Mouse (Mus musculus) spleen, adult 2 months (tissue): ENCODE measurements at regions not wholly inside any gene's neighbourhood (a gene's known extent, or its start where the extent isn't known, plus 50 kb on each side); places are given as distances from the start of the nearest gene placed in this dataset.

Experiments used
- DNase-seq, 2 experiments: peaks; one replicate each; pipeline versions ENCODE4 v3.0.0 to v3.0.0-alpha.2; 2012 to 2021; ENCODE audit warnings: low spot score in 2 of 2, low read depth in 1 of 2
- H3K27ac ChIP-seq: fragments of 200-500 bp; 2 replicates; pipeline ENCODE4 v1.5.1; 2012; ENCODE audit warnings: low read length, inconsistent platforms; ENCODE audit not compliant: insufficient read depth
- H3K27me3 ChIP-seq: fragments of 200-500 bp; 2 replicates; pipeline ENCODE4 v1.6.1; 2012; ENCODE audit warnings: mild to moderate bottlenecking, moderate library complexity, low read length, inconsistent platforms; ENCODE audit not compliant: control insufficient read depth, insufficient read depth
- H3K36me3 ChIP-seq: fragments of 200-500 bp; 2 replicates; pipeline ENCODE4 v1.6.1; 2012; ENCODE audit warnings: mild to moderate bottlenecking, low read length, inconsistent platforms; ENCODE audit not compliant: control insufficient read depth, insufficient read depth
- H3K4me1 ChIP-seq: fragments of 200-500 bp; 2 replicates; pipeline ENCODE4 v1.6.1; 2011; ENCODE audit warnings: inconsistent platforms; ENCODE audit not compliant: control insufficient read depth, insufficient read depth, insufficient read length
- H3K4me3 ChIP-seq: fragments of 200-500 bp; 2 replicates; pipeline ENCODE4 v1.5.1; 2011; ENCODE audit warnings: mild to moderate bottlenecking, inconsistent platforms; ENCODE audit not compliant: insufficient read depth, insufficient read length; ENCODE audit errors: extremely low read depth
- CTCF ChIP-seq: fragments of 200-500 bp; IDR thresholded peaks from 2 replicates; pipeline ENCODE4 v1.5.1; 2011; ENCODE audit warnings: mild to moderate bottlenecking, inconsistent platforms; ENCODE audit not compliant: insufficient read depth, insufficient read length, insufficient replicate concordance; ENCODE audit errors: extremely low read depth
- POLR2A ChIP-seq: fragments of 200-500 bp; IDR thresholded peaks from 2 replicates; pipeline ENCODE4 v1.6.1; 2011; ENCODE audit warnings: low read depth, low read length, inconsistent platforms
- WGBS: fragments of 180-500 bp; shearing (Covaris S2); methylation state at CpG from one replicate; pipeline ENCODE4 v1.1.7; 2018; 5-methylcytosine and 5-hydroxymethylcytosine counted together

DNA sequence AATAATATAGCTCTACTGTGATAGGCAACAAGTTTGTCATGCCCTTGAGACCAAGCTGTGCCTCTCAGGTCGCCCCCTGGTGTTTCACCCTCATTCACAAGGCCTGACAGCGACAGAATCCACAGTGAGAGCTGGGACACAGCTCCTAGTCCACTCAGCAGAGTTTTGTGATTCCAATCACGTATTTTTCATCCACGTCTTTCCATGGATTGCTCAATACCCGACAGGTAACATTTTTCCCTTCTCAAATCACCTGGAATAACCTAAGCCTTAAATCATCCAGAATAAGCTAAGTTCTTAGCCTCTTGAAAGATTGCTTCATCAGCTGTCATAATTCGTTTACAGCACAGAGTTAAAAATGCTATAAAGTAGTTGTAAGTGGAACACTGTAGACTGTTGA is 211.3 kb downstream of the Ccdc91 start:
- Histone ChIP-seq H3K4me1 (no peaks in the 10 kb centered on the region), H3K27ac (no peak overlapping the region), H3K27me3 (no peaks in the 10 kb centered on the region), H3K36me3 (no peaks in the 10 kb centered on the region), H3K4me3 (no peak overlapping the region)
- 70% methylated on average over 6 of the region's 6 CpGs for WGBS
- TF ChIP-seq POLR2A (no peak), CTCF (no peak)
- no peak for DNase-seq

DNA sequence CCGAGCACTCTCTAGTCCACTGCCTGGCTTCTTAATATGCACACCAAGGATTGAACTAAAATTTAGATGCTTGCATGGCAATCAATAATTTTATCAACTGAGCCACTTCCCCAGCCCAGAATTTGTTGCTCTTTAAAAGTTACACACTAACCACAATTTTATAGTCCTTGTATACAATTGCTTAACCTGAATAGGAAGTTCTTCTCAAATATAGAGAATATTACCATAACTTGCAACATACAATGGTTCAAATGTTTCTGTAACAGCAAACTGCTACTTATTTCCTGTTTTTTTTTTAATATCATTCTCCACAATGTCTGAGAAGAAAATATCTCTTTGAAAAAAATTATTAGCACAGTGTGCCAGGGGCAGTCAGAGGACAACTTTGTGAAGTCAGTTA is 222.6 kb downstream of the Ccdc91 start:
- H3K4me3 ChIP-seq = no peak overlapping the region
- no peak overlapping the region for H3K27ac ChIP-seq
- H3K4me1 ChIP-seq = no peaks in the 10 kb centered on the region
- H3K27me3 ChIP-seq = no peaks in the 10 kb centered on the region
- WGBS = 91% methylated on average over 1 of the region's 1 CpGs
- no peak for DNase-seq
- H3K36me3 ChIP-seq = no peaks in the 10 kb centered on the region
- TF ChIP-seq POLR2A (no peak), CTCF (no peak)

DNA sequence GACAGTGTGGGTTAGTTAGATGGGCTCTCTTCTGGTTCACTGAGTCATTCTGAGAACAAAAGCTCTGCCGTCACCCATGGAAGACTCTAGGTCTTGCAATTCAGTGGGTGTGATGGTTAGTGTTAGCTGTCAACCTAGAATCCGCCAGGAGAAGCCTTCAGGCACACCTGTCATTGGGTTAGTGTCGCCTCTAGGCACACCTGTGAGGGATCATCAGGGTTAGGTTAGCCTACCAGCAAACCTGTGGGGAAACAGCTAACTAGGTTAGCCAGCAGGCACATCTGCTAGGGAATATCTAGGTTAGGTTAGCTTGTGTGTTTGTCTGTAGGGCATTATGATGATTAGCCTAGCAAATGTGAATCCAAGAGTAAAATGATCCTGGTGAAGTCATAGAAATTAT is 223.8 kb downstream of the Ccdc91 start:
- Histone ChIP-seq H3K27ac (no peak overlapping the region), H3K4me1 (no peaks in the 10 kb centered on the region), H3K27me3 (no peaks in the 10 kb centered on the region), H3K36me3 (no peaks in the 10 kb centered on the region), H3K4me3 (no peak overlapping the region)
- no peak for DNase-seq
- TF ChIP-seq POLR2A = no peak
- no peak for TF ChIP-seq CTCF
- WGBS = 82% methylated on average over 3 of the region's 3 CpGs

DNA sequence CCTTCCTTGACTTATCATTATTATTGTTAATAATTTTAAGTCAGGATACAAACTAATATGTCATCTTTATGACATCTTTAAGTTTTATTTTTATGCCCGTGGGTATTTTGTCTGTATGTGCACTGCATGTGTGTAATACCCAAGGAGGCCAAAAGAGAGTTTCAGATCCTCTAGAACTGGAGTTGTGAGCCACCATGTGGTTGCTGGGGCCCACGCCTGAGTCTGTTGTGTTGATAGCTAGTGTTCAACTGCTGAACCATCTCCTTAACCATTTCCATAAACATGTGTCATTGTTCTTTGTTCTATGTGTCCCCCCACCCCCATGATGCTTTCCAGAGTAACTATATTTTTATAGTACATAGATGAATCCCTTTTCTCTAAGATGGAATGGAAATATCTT is 225.0 kb downstream of the Ccdc91 start:
- DNase-seq = no peak
- Histone ChIP-seq H3K27ac (no peak overlapping the region), H3K4me3 (no peak overlapping the region), H3K4me1 (no peaks in the 10 kb centered on the region), H3K27me3 (no peaks in the 10 kb centered on the region), H3K36me3 (no peaks in the 10 kb centered on the region)
- WGBS = 62% methylated on average over 2 of the region's 2 CpGs
- TF ChIP-seq CTCF (no peak), POLR2A (no peak)

DNA sequence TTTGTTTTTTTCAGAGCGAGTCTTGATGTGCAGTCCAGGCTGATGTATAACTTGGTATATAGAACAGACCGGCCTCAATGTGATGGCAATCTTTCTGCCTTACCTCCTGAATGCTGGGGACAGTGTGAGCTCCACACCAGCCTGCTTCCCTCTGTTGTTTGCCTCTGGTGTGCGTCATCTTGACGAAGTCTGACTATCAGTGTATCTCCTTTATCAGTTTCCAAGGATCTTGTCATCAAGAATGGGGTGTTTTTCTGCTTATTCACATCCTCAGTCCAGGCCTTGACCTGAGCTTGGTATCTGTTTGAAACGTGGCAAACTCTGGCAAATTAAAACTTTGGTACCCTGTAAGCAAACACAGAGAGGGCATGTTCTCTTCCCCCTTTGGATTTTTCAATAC is 226.3 kb downstream of the Ccdc91 start:
- H3K36me3 ChIP-seq = no peaks in the 10 kb centered on the region
- DNase-seq = no peak
- no peak overlapping the region for H3K27ac ChIP-seq
- TF ChIP-seq CTCF = no peak
- TF ChIP-seq POLR2A = no peak
- no peak overlapping the region for H3K4me3 ChIP-seq
- no peaks in the 10 kb centered on the region for H3K4me1 ChIP-seq
- WGBS = 73% methylated on average over 5 of the region's 5 CpGs
- no peaks in the 10 kb centered on the region for H3K27me3 ChIP-seq

DNA sequence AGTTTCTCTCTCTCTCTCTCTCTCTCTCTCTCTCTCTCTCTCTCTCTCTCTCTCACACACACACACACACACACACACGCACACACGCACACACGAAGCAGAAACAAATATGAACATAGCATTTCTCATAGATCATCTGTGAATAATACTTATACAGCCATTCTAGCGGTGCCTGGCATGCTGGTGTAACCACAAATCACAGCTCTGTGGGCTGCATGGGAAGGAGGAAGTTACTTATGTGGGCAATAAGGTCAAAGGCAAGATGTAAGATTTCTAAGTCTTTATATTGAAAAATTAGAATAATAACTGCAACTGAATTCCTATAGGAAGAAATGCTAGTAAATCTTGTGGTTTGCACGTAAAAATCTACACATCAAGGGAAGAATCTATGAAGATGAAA is 228.7 kb downstream of the Ccdc91 start:
- H3K4me3 ChIP-seq = no peak overlapping the region
- 59% methylated on average over 5 of the region's 5 CpGs for WGBS
- H3K27ac ChIP-seq = no peak overlapping the region
- TF ChIP-seq POLR2A = no peak
- no peak for TF ChIP-seq CTCF
- no peaks in the 10 kb centered on the region for H3K36me3 ChIP-seq
- no peaks in the 10 kb centered on the region for H3K27me3 ChIP-seq
- no peak for DNase-seq
- no peaks in the 10 kb centered on the region for H3K4me1 ChIP-seq

DNA sequence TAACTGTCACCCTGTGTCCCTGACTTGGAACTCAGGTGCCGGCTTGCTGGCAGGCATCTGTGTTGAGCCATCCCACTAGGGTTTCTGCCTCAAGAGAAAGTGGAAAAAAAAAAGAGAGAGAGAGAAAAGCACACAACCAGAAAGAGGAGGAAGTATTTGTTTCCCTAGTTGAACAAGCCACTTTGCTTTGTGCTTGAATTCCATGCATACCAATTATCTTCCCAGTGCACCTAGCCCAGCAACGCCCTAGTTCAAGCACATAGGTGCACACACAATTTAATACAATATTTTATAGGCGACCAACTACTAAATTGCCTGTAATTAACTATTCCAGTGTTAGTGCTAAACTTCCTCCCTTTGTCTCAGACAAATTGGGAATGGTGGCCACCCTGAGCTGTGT is 230.3 kb downstream of the Ccdc91 start:
- no peak for DNase-seq
- TF ChIP-seq CTCF = no peak
- TF ChIP-seq POLR2A = no peak
- H3K36me3 ChIP-seq = no peaks in the 10 kb centered on the region
- H3K4me1 ChIP-seq = no peaks in the 10 kb centered on the region
- no peak overlapping the region for H3K4me3 ChIP-seq
- no peaks in the 10 kb centered on the region for H3K27me3 ChIP-seq
- H3K27ac ChIP-seq = no peak overlapping the region
- 82% methylated on average over 3 of the region's 3 CpGs for WGBS
